Mouse (Mus musculus) midbrain, postnatal 0 days (tissue): ENCODE measurements around the gene Stk39. TPM values are rescaled to one million over a fixed set of nuclear protein-coding genes. Genes with fewer than 3 reads are reported as not detected.

Experiments
- ATAC-seq: fragments of 200-750 bp; cut with Nextera tagmentation; 2 replicates; pipeline ENCODE4 v1.8.0; 2017; ENCODE audit warnings: moderate number of reproducible peaks, mild to moderate bottlenecking, moderate TSS enrichment, moderate library complexity; ENCODE audit not compliant: low FRiP score
- DNase-seq: peaks from one replicate; pipeline ENCODE4 v3.0.0-alpha.2; 2015; ENCODE audit warnings: low spot score
- H3K27ac ChIP-seq: fragments of 300-500 bp; sonication (generic); 2 replicates; pipeline ENCODE4 v1.5.1; 2014; ENCODE audit warnings: low read depth, mild to moderate bottlenecking, low read length, mixed read lengths
- H3K27me3 ChIP-seq: fragments of 300-500 bp; sonication (generic); 2 replicates; pipeline ENCODE4 v1.6.1; 2014; ENCODE audit warnings: low read length, control low read depth, mixed read lengths; ENCODE audit not compliant: insufficient read depth
- H3K36me3 ChIP-seq: fragments of 300-500 bp; sonication (generic); 2 replicates; pipeline ENCODE4 v1.6.1; 2014; ENCODE audit warnings: low read length, control low read depth, mixed read lengths; ENCODE audit not compliant: insufficient read depth
- H3K4me1 ChIP-seq: fragments of 300-500 bp; sonication (generic); 2 replicates; pipeline ENCODE4 v1.6.1; 2014; ENCODE audit warnings: mild to moderate bottlenecking, control low read depth, antibody characterized with exemption, low read length, mixed read lengths; ENCODE audit not compliant: insufficient read depth
- H3K4me2 ChIP-seq: fragments of 300-500 bp; sonication (generic); 2 replicates; pipeline ENCODE4 v1.6.1; 2014; ENCODE audit warnings: low read depth, mild to moderate bottlenecking, low read length, mixed read lengths; ENCODE audit not compliant: poor library complexity, severe bottlenecking
- H3K4me3 ChIP-seq: fragments of 300-500 bp; sonication (generic); 2 replicates; pipeline ENCODE4 v1.5.1; 2014; ENCODE audit warnings: low read depth, mild to moderate bottlenecking, low read length, moderate library complexity
- H3K9ac ChIP-seq: fragments of 300-500 bp; sonication (generic); replicated peaks from 2 replicates; pipeline ENCODE4 v1.6.1; 2014; ENCODE audit warnings: mild to moderate bottlenecking, low read length, moderate library complexity, mixed read lengths; ENCODE audit not compliant: poor library complexity, severe bottlenecking
- H3K9me3 ChIP-seq: fragments of 300-500 bp; sonication (generic); 2 replicates; pipeline ENCODE4 v1.6.1; 2016; ENCODE audit warnings: low read length, control low read depth
- CTCF ChIP-seq: IDR thresholded peaks from 2 replicates; pipeline ENCODE4 v1.5.1; 2016; ENCODE audit warnings: antibody characterized with exemption, mild to moderate bottlenecking
- whole genome bisulfite sequencing: fragments of 180-500 bp; shearing (Covaris S2); extraction: QIAGEN DNeasy Blood & Tissue Kit; methylation state at CpG from one replicate; pipeline ENCODE4 v1.1.7; 2014; 5-methylcytosine and 5-hydroxymethylcytosine counted together
- polyA plus RNA-seq: library from polyadenylated mRNA; unstranded; fragments of >200 nt; fragmentation: Nextera tagmentation; extraction: Ambion mirVana; gene quantifications from 2 replicates; pipeline ENCODE4 v1.2.1, GENCODE M21; 2015
- total RNA-seq: library from RNA; depleted of rRNA; stranded (reverse); fragments of >200 nt; gene quantifications from 2 replicates; pipeline ENCODE4 v1.2.3, GENCODE M21; 2014

The Stk39 gene
- total and polyA plus RNA-seq, 2 experiments from 2014 or later, result 23.4 to 33.9 TPM

- H3K4me3 ChIP-seq, result no peak overlapping the region
- H3K9me3 ChIP-seq, result no peaks in the 10 kb centered on the region
- no peaks in the 10 kb centered on the region for H3K36me3 ChIP-seq
- ATAC-seq (no peak), DNase-seq (no peak)
- 88% methylated on average over 2 of the region's 2 CpGs for WGBS
- no peak overlapping the region for H3K4me2 ChIP-seq
- H3K27ac ChIP-seq, result no peak overlapping the region
- no peak for TF ChIP-seq CTCF
- H3K4me1 ChIP-seq, result no peaks in the 10 kb centered on the region
- H3K9ac ChIP-seq, result no peak overlapping the region
- H3K27me3 ChIP-seq, result no peaks in the 10 kb centered on the region
Observed at GRCm38 (mm10) chr2:68284391-68284790, 187.7 kb downstream of the Stk39 start.

GRCm38 (mm10) chr2:68283021-68283548 lies 189.0 kb downstream of the Stk39 start:
- Histone ChIP-seq H3K27ac (no peak overlapping the region), H3K9ac (no peak overlapping the region), H3K4me1 (no peaks in the 10 kb centered on the region), H3K4me3 (no peak overlapping the region), H3K36me3 (no peaks in the 10 kb centered on the region), H3K27me3 (no peaks in the 10 kb centered on the region), H3K4me2 (no peak overlapping the region), H3K9me3 (no peaks in the 10 kb centered on the region)
- no peak for TF ChIP-seq CTCF
- no peak for DNase-seq
- no peak for ATAC-seq
- WGBS, result 60% methylated on average over 6 of the region's 6 CpGs

- WGBS, result 82% methylated on average over 3 of the region's 3 CpGs
- Histone ChIP-seq H3K4me2 (no peak overlapping the region), H3K27me3 (no peaks in the 10 kb centered on the region), H3K27ac (no peak overlapping the region), H3K36me3 (no peaks in the 10 kb centered on the region), H3K4me1 (no peaks in the 10 kb centered on the region), H3K4me3 (no peak overlapping the region), H3K9ac (no peak overlapping the region), H3K9me3 (no peaks in the 10 kb centered on the region)
- no peak for TF ChIP-seq CTCF
- DNase-seq (no peak), ATAC-seq (no peak)
Observed at GRCm38 (mm10) chr2:68281575-68281974, 190.5 kb downstream of the Stk39 start.

- Histone ChIP-seq H3K4me1 (no peaks in the 10 kb centered on the region), H3K27ac (no peak overlapping the region), H3K4me2 (no peak overlapping the region), H3K36me3 (peaks cover 4% of the 10 kb centered on the region; the same call in 1 of the 2 replicates), H3K4me3 (no peak overlapping the region), H3K9ac (no peak overlapping the region), H3K9me3 (no peaks in the 10 kb centered on the region), H3K27me3 (no peaks in the 10 kb centered on the region)
- WGBS, result 50% methylated on average over 4 of the region's 4 CpGs
- ATAC-seq (no peak), DNase-seq (no peak)
- no peak for TF ChIP-seq CTCF
Observed at GRCm38 (mm10) chr2:68271301-68271700, 200.8 kb downstream of the Stk39 start.

GRCm38 (mm10) chr2:68270836-68271235 lies 201.2 kb downstream of the Stk39 start:
- DNase-seq (no peak), ATAC-seq (no peak)
- Histone ChIP-seq H3K27ac (no peak overlapping the region), H3K4me2 (no peak overlapping the region), H3K36me3 (peaks cover 4% of the 10 kb centered on the region; the same call in 1 of the 2 replicates), H3K9me3 (no peaks in the 10 kb centered on the region), H3K4me1 (no peaks in the 10 kb centered on the region), H3K9ac (no peak overlapping the region), H3K27me3 (no peaks in the 10 kb centered on the region), H3K4me3 (no peak overlapping the region)
- WGBS, result 74% methylated on average over 6 of the region's 6 CpGs
- TF ChIP-seq CTCF, result no peak

- no peak overlapping the region for H3K4me2 ChIP-seq
- 88% methylated on average over 4 of the region's 4 CpGs for WGBS
- ATAC-seq, result no peak
- no peak overlapping the region for H3K27ac ChIP-seq
- peaks cover 4% of the 10 kb centered on the region; the same call in 1 of the 2 replicates for H3K36me3 ChIP-seq
- H3K27me3 ChIP-seq, result no peaks in the 10 kb centered on the region
- H3K4me3 ChIP-seq, result no peak overlapping the region
- H3K4me1 ChIP-seq, result no peaks in the 10 kb centered on the region
- no peak for DNase-seq
- H3K9ac ChIP-seq, result no peak overlapping the region
- H3K9me3 ChIP-seq, result no peaks in the 10 kb centered on the region
- TF ChIP-seq CTCF, result no peak
Observed at GRCm38 (mm10) chr2:68269646-68270045, 202.4 kb downstream of the Stk39 start.
